Mouse (Mus musculus) cerebellum, adult 18-20 months (tissue): ENCODE measurements around the gene Fhl3.

Source experiments
- DNase-seq, 2 experiments: peaks; one replicate each; pipeline ENCODE4 v3.0.0; 2021

The Fhl3 gene

DNA sequence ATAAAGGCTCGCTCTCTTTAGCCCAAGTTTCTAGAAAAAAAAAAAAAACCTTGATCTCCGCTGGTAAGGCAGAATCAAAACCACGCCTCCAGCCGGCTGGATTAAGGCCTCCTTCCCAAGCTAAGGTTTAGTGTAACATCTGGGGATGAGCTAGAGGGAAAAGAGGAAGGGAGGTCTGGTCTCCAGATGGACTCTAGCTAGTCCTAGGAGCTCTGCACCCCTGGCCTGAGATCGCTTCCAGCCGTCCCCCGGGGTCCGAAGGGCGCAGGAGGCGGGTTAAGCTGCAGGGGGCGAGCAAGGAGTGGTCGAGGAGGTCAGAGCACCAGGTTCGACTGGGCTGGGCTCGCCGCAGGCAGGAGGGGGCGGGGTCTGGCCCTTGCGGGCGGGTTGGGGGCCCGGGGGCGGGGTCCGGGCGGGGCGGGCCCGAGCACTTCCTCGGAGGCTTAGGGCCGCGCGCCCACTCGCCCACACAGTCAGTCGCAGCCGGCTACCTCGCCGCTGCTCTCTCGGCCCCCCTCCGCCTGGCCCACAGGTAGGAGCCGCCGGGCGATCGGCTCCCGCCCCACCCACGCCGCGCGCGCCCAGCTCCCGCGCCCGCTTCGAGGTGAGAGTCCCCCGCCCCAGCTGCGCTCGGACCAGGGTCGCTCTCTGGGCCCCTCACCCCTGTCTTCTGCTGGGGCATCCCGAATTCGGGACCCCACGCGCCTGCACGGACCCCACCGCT, at the start of gene Fhl3:
Fhl3 (plus strand) TSS at position 454 of the 724 bp plus-strand sequence.
- DNase-seq, result no peak

DNA sequence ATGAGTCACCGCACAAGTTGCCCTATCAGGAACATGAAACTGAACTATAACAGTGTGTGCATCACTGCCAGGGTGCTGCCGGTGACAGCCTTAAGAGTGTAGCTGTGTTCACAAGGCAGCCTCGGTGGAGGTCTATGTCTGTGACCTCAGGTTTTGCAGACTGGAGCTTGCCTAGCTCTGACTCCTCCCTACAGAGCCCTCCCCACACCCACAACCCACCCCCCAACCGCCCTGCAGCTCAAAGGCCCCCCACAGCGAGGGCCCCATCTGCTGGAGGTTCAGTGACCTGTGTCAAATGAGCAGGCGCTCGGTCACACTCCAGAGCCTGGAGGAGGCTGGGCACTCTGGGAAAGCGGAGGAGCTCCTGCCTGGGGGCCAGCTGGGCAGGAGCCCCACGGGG, 47.6 kb upstream of the Fhl3 start:
- no peak for DNase-seq

DNA sequence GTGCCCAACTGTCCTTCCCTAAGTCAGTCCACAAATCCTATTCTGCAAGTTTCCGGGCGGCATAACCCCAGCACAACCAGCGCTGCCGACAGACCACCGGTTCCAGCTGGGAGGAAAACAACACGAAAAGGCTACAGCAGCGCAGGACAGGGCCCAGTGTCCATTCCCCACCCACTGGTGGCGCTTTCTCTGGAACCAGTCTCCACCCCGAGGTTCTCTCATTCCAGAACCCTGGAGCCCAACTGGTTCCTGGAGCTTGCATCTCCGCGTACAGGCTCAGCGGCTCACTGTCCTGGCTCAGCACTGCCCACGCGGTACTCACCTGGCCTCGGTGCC, 44.0 kb upstream of the Fhl3 start, which contains the start of gene Pou3f1:
Pou3f1 (plus strand) TSS at position 290 of the 336 bp plus-strand sequence.
- peak in 1 of 2 experiments; percentile 31 for DNase-seq

DNA sequence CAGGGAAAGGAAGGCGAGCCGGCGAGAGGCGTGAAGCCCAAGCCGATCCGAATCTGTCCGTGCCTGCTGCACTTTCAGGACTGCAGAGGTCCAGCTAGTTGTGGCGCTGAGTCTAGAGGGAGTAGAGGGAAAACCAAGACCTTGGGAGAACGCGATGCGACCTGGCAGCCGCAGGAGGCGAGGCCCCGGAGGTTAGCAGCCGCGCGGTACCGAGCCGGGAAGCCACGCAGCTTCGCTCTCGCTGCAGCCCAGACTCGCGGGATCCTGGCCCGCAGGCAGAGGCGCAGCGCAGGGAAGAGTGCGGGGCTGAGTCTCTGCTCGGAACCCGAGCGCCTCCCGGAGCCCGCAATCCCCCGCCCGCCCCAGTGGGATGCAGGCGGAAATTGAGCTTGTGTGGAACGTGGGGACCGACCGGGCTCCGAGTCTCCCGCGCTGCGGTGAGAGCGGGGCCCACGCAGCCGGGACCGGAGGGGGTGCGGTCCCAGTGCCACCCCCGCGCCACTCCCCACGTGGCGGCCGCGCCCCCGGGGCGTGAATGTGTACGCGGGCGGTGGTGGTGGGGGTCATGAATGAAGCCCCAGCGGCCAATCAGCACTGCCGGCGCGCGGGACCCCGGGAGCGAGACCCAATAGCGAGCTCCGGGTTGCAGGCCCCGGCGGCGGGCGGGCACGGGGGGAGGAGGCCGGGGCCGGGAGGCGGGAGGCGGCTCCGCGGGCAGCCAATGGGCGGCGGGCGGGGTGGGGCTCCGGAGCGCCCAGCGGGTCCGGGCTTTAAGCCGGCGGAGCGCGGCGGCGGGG, 43.4 kb upstream of the Fhl3 start:
- DNase-seq, result peak; percentile 55 to 70

DNA sequence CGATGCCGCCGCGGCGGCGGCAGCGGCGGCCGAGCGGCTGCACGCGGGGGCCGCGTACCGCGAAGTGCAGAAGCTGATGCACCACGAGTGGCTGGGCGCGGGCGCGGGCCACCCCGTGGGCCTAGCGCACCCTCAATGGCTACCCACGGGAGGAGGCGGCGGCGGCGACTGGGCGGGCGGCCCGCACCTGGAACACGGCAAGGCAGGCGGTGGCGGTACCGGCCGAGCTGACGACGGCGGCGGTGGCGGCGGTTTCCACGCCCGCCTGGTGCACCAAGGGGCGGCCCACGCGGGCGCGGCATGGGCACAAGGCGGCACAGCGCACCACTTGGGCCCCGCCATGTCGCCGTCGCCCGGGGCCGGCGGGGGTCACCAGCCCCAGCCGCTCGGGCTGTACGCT, 42.7 kb upstream of the Fhl3 start:
- DNase-seq, result peak in 1 of 2 experiments; percentile 28

DNA sequence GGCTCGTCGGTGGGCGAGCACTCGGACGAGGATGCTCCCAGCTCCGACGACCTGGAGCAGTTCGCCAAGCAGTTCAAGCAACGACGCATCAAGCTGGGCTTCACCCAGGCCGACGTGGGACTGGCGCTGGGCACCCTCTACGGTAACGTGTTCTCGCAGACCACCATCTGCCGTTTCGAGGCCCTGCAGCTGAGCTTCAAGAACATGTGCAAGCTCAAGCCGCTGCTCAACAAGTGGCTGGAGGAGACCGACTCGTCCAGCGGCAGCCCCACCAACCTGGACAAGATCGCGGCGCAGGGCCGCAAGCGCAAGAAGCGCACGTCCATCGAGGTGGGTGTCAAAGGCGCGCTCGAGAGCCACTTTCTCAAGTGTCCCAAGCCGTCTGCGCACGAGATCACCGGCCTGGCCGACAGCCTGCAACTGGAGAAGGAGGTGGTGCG, 42.1 kb upstream of the Fhl3 start:
- DNase-seq, result peak in 1 of 2 experiments; percentile 14

DNA sequence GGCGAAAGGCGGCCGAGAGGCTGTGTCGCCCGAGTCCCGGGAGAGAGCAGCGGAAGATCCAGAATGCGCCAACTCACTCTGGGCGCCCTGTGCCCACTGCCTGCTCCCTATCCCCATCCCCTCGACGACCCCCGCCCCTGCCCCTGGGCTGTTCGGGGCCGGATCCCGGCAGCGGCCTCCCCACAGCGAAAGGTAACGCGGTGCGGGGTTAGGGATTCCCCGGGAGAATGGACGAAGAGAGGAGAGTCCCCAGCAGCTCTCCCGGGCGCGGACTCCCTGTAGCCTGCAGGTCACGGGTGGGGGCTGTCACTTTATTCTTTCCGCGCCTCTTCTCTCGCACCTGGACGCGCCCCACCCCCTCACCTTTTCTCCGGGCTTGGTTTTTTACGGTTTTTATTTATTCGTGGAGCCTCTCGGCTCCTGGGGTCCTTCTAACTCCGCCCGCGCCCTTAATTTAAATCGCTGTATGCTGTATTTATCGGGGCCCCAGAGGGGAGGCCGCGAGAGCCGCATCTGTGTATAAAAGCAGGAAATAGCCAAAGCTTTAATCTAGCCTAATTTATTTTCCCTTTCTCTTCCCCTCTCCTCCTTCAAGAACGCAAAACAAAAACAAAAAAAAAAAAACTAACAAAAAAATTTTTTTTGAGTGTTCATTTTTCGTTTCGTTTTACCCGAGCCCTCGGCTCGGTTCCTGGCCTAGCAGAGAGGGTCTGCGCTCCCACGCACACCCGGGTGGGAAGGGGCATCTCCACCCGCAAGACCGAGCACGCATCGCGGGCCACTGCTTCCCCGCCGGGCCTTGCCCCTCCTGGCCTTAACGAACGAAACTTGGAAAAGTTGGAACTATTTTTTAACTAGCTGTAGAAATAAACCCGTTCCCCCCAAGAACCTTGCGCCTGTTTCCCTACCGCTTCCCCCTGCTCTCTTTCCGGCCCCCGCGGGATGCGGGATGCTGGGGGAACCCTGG, 41.0 kb upstream of the Fhl3 start:
- peak in 1 of 2 experiments; percentile 22 for DNase-seq

DNA sequence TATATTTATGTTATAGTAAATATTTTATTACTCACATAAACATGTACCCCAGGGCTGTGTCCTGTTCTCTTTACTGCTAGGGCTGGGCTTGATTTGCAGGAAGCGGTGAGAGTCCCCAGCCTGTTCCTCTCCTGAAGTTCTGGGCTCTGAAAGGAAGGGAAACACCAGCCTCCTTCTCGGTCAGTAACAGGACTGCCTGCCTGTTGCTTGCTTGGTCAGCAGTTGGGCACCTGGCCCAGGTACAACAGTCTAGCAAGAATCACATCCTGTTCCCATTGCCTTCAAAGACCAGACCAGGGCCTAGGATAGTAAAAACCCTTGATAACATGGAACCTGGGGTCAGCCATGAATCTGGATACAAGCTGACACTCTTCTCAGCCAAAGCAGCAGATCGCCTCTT, 39.9 kb upstream of the Fhl3 start:
- no peak for DNase-seq

DNA sequence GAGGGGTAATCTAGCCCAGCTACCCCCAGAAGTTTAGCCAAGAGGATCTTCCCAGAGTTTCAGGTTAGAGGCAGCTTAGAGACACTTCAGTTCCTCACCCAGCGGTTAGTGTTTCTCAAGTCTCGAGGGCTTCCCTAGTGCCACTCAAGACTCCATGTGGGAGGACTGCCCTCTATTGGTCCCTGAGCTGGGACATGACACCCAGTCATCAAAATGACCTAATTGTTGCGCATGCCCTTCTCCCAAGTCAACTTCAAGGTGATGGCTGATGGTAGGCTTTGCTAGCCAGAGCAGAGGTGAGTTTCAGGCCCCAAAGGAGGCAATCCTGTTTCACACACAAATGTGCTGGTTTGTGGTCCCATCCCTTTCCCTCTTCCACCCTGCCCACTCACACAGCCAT, 37.5 kb upstream of the Fhl3 start:
- no peak for DNase-seq

DNA sequence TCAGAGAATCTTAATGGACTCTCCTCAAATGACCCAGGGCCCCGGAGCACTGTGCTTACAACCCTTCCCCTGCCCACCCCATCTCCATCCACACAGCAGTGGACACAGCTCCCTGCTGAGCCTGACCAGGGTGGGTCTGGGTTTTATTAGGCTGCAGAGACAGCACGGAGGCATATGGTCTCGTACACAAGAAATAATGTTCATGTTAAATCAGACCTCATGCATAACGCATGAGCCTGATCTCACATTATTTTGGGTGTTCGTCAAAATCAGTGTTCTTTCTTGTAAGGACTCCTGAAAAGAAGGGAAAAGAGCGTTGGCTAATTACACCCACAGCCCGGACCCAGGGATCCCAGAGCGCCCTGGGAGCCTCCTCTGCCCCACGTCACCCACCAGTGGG, 36.3 kb upstream of the Fhl3 start:
- DNase-seq, result no peak

DNA sequence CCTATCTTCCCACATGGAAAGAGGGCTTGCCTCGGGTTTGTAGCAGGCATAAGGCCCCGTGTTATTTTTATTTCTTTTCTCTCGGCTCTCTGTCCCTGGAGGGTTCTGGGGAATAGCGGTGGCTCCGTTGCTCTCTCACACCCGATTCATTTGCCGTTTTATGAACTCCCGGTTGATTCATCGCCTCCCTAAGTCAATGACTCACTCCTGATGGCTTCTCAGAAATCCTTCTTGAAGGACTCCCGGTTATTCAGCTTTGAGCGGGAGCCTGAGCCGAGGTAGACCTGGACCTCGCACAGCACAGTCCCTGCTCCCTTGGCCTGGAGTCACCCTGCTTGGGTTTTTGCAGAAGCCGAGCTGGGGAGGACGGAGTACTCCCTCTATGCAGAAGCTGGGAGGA, 35.9 kb upstream of the Fhl3 start:
- no peak for DNase-seq

DNA sequence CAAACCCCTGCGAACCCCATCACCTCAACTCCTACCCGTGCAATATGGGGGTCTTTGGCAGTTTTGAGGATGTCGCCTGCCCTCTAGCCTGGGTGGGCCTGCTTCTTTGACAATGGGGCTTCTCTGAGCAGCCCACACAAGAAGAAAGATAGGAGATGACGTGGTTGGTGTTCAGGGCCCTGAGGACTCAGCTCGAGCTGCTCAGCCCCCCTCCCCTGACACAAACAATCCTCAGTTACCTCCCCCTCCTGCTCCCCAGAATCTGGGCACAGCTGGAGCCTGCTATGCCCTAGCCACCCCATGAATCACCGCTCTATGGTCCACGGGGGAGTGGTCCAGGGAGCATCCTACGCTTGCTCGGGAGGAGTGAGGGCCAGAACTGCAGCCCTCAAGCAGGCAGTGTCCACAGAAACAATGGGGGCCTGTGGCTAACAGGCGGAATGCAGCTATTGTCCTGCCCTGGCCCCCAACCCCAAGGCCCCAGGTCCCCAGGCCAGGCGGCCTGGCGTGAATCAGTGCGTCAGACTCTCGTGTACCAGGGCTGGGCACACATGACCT, 32.9 kb upstream of the Fhl3 start:
- DNase-seq, result no peak

DNA sequence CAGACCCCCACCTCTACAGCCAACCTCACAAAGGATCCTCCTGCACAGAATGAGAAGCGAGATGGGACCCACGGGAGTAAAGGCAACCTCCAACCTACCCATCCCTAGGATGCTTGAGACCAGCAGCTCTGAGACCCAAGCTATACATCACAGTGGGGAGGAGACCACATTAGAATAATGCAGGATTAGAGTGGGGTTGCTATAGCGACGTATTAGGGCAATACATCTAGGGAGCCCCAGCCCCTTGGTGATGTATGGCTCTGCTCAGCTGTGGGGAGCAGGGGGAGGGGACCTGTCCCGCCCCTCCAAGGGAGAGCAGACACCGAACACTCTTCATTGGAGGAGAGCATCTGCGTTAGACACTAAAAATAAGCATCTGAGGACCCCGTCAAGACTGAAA, 32.4 kb upstream of the Fhl3 start:
- DNase-seq, result no peak

DNA sequence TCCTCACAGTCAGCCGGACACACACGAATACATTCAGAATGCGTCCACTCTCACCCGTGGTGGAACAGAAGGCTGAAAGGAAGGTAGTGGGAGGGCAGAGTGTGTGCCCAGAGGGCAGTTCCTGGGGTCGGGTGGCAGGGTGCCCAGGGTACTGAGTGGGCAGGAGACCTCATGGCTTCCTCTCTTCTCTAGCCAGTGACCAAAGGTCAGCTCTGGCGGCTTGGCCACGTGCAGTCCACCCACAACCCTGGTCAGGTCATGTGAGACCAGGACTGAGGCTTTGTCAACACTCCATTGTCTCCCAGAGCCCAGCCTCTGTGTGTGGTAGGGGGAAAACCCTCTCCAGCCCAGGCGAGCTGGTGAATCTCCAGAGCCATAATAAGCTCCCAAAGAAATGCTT, 30.3 kb upstream of the Fhl3 start:
- DNase-seq, result no peak

DNA sequence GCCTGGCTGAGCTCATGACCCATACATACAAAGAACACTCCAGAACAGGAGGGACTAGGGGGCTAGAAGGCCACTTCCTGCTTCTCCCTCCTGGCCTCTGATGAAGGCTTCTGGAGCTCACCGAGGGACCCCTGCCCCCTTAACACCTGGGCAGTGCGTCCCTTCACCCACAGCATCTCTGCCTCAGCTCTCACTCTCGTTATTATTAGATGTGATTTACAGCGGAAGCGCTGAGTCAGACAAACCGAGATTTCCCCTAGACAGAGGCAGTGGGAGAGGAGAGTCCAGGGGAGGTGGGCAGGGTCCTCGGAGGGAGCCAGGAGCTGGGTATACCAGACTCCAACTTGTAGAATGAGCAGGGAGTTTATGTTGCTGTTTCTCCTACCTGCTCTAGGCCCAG, 28.9 kb upstream of the Fhl3 start:
- no peak for DNase-seq

DNA sequence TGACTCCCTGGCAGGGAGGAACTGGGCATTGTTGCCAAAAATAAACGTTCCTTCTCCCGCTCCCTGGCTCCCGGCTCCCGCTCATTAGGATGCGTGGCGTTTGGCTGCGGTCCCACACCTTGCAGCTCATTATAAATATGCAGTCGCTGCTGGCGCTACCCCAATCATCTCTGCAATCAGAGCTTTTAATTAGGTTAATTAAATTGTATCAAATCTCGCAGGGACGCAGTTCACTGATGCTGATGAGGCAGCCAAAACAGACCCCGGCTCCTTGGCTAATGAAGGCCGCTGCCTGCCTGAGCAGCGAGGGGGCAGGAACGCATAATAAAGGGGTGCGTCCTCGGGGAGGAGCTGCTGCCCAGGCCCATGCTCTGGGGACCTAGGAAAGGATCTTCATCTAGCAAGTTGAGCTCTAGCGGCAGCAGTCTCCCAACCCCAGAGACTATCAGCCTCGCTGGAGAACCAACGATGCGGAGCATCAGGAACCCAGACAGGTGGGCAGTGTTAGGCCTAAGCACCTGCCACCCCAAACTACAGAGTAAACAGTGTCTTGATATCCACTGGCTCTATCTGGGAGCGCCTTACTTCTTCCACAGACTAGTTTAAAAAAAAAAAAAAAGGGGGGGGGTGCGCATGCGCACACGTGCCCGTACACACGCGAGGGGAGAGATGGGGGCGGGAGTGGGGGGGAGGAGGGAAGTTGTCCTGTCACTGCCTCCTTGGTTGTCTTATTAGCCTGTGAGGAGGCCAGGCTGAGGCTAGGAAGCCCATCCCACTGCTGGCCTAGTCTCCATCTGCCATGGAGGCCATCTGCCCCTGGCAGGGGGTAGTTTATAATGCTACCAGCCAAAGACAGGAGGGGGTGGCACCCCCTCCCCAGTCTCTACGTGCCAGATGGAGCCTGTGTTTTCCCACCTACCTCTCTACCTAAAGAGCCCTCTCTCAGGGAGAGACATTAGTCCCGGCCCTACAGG, 27.9 kb upstream of the Fhl3 start:
- DNase-seq, result peak; percentile 66 to 68

DNA sequence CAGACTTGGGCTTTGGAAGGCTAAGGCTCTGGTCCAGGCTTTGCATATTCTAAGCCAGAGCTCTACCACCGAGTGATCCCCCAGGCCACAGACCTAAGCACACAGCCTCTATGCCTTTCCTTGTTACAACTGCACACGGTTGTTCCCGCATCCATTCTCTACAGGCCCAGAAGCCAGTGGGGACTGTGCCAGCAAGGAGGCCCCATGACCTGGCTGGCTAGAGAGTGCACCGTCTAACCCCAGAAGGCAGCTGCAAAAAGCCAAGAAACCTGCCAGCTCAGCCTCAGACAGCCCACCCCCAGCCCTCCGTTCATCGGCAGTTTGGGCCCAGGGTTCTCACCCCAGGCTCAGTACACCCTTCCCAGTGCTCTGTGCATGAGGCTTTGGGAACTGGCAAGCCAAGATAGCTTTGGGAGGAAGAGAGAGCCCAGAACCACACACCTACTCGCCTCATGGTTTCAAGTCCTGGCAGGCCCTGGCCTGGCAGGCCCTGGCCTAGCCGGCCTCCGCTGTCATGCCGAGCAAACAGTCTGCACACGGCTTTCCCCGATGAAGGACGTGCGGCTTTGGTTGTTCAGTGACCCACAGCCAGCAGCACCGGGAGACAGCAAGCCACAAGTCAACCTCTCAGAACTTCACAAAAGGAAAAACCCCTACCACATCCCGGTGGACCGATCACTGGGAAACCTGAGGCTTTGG, 26.0 kb upstream of the Fhl3 start:
- DNase-seq, result peak in 1 of 2 experiments; percentile 15

DNA sequence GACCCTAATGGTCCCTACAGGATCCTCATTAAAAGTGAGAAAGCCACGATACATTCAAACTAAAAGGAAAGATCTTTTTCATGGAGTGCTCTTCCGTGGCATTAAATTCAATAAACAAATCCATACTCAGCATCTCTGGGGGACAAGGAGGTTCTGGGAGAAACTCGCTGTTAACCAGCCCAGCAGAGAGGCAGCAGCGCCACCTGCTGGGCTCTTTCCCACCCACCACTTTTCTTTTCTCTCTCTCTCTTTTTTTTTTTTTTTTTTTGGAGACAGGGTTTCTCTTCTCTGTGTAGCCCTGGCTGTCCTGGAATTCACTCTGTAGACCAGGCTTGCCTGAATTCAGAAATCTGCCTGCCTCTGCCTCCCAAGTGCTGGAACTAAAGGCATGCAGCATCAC, 25.5 kb upstream of the Fhl3 start:
- peak; percentile 63 to 82 for DNase-seq

DNA sequence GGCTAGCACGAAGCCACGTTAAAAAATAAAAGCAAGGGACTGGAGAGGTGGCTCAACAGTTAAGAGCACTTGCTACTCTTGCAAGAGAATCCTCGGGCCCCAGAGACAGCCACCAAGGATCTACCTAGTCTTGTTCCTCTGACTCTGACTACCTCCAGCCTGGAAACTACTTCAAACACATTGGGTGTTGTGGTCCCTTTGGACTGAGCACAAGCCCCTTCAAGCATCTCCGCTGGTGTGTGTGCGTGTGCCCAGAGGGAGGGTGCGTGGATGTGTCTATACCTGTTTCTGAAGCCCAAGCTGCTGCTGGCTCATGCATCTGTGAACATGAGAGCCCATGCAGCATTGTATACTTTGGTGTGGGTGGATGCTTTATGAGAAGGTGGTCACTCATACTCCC, 24.5 kb upstream of the Fhl3 start:
- no peak for DNase-seq

DNA sequence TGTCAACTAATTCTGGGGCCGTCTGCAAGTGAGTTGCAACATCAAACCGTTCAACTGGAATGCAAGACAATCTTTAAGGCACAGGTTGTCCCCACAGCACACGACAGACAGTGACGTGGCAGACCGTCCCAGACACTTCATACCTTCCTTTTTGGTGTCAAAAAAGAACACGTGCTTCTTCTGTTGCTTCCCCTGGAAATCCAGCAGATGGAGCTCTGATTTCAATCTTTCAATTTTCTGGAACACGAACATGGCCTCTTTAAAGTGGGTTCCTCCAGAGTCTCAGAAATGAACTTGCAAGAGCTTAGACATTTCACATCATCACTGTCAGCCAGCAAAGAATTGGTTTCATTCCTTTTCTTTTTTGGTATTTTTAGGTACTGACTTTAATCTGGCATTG, 18.2 kb upstream of the Fhl3 start:
- no peak for DNase-seq

DNA sequence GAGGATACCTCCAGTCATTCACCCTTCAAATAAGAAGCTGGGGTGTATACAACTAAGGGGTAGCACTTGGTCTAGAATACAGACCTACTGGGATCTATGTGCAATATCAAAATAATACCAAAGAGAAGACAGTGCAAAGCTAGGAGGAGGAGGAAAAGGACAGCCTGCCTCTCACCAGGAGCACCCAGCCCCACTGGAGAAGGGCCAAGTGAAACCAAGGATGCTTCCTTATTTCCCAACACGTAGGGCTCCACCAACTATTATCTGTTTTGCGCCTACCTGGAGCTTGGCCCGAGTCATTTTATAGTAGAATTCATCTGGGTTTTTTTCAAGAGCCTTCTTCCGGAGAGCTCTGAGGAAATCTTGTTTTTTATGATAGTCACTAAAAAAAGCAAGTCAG, 17.0 kb upstream of the Fhl3 start:
- DNase-seq, result peak; percentile 31 to 52
